1 mouse cellular context compared by ENCODE assay signal in genomic region chr14:20660827-20661660, GRCm38 (mm10).
TF ChIP-seq lines count a peak whose summit lies in the region.

No protein-coding gene starts in this region.

TF ChIP-seq in MEL, 35 proteins besides CTCF, POLR2A, EP300 and RAD21 (continued from another document):
- peak; percentile 57; the same call in 1 of the 2 replicates for TF ChIP-seq SIN3A (IDR thresholded peaks at IDR 0.05; ENCODE audit: low read length)
- peak; percentile 22; the same call in 1 of the 2 replicates for TF ChIP-seq MXI1 (IDR thresholded peaks at IDR 0.05; ENCODE audit: low read depth, low read length)
- no peak for TF ChIP-seq MYB (IDR thresholded peaks at IDR 0.05; ENCODE audit: low read depth, low read length)
- no peak for TF ChIP-seq TCF12 (IDR thresholded peaks at IDR 0.05; ENCODE audit: low read depth, low read length)
- TF ChIP-seq JUND (IDR thresholded peaks at IDR 0.05; ENCODE audit: low read depth, low read length) = no peak
- no peak for TF ChIP-seq POLR2AphosphoS5 (IDR thresholded peaks at IDR 0.05; ENCODE audit: borderline replicate concordance, low read depth, low read length)
- 0 out of 2 replicates have a peak, but pooled peaks have one; percentile 45 for TF ChIP-seq TBP (IDR thresholded peaks at IDR 0.05; ENCODE audit: low read depth, low read length)
- no peak for TF ChIP-seq E2F4 (IDR thresholded peaks at IDR 0.05; ENCODE audit: borderline replicate concordance, low read depth, low read length)
- peak; percentile 32; the same call in 1 of the 2 replicates for TF ChIP-seq POLR2AphosphoS2 (IDR thresholded peaks at IDR 0.05; ENCODE audit: low read length)
- no peak for TF ChIP-seq MAZ (IDR thresholded peaks at IDR 0.05; ENCODE audit: low read depth, low read length)
- TF ChIP-seq NELFE (IDR thresholded peaks at IDR 0.05; ENCODE audit: low read depth, low read length) = peak; percentile 57
- TF ChIP-seq TAL1 (IDR thresholded peaks at IDR 0.05; ENCODE audit: low read length) = no peak
- no peak for TF ChIP-seq ELF1 (IDR thresholded peaks at IDR 0.05; ENCODE audit: low read depth, low read length)
